Mouse (Mus musculus) forebrain, postnatal 0 days (tissue): ENCODE data around the gene Cd5. TPM values are rescaled to one million over a fixed set of nuclear protein-coding genes. Genes with fewer than 3 reads are reported as not detected.

Source experiments
- ATAC-seq: fragments of 200-750 bp; cut with Nextera tagmentation; 2 replicates; pipeline ENCODE4 v1.8.0; 2017; ENCODE audit warnings: mild to moderate bottlenecking, moderate library complexity
- DNase-seq: peaks from one replicate; pipeline ENCODE4 v3.0.0-alpha.2; 2015
- H3K27ac ChIP-seq: fragments of 300-500 bp; sonication (generic); 2 replicates; pipeline ENCODE4 v1.5.1; 2014; ENCODE audit warnings: low read depth, mild to moderate bottlenecking, antibody characterized with exemption, low read length, moderate library complexity, mixed read lengths
- H3K27me3 ChIP-seq: fragments of 300-500 bp; sonication (generic); 2 replicates; pipeline ENCODE4 v1.6.1; 2014; ENCODE audit warnings: mild to moderate bottlenecking, low read length, mixed read lengths; ENCODE audit not compliant: insufficient read depth
- H3K36me3 ChIP-seq: fragments of 300-500 bp; sonication (generic); 2 replicates; pipeline ENCODE4 v1.6.1; 2014; ENCODE audit warnings: mild to moderate bottlenecking, moderate library complexity; ENCODE audit not compliant: insufficient read depth
- H3K4me1 ChIP-seq: fragments of 300-500 bp; sonication (generic); 2 replicates; pipeline ENCODE4 v1.6.1; 2014; ENCODE audit warnings: antibody characterized with exemption; ENCODE audit not compliant: insufficient read depth
- H3K4me2 ChIP-seq: fragments of 300-500 bp; sonication (generic); 2 replicates; pipeline ENCODE4 v1.6.1; 2014; ENCODE audit warnings: low read depth, mild to moderate bottlenecking, moderate library complexity
- H3K4me3 ChIP-seq: fragments of 300-500 bp; sonication (generic); 2 replicates; pipeline ENCODE4 v1.5.1; 2014; ENCODE audit warnings: low read depth, low read length, mixed read lengths
- H3K9ac ChIP-seq: fragments of 300-500 bp; sonication (generic); 2 replicates; pipeline ENCODE4 v1.6.1; 2014; ENCODE audit warnings: mild to moderate bottlenecking
- H3K9me3 ChIP-seq: fragments of 300-500 bp; sonication (generic); 2 replicates; pipeline ENCODE4 v1.6.1; 2016; ENCODE audit warnings: low read length
- CTCF ChIP-seq: sonication (generic); IDR thresholded peaks from 2 replicates; pipeline ENCODE4 v1.5.1; 2016; ENCODE audit warnings: antibody characterized with exemption, control low read depth, low read depth
- WGBS: fragments of 180-500 bp; shearing (Covaris S2); extraction: QIAGEN DNeasy Blood & Tissue Kit; methylation state at CpG from one replicate; pipeline ENCODE4 v1.1.7; 2014; 5-methylcytosine and 5-hydroxymethylcytosine counted together
- polyA plus RNA-seq: library from polyadenylated mRNA; unstranded; fragments of >200 nt; fragmentation: Nextera tagmentation; extraction: Ambion mirVana; gene quantifications from 2 replicates; pipeline ENCODE4 v1.2.1, GENCODE M21; 2015
- total RNA-seq: library from RNA; depleted of rRNA; stranded (reverse); fragments of >200 nt; gene quantifications from 2 replicates; pipeline ENCODE4 v1.2.3, GENCODE M21; 2014

Gene Cd5
- total and polyA plus RNA-seq, 2 experiments from 2014 or later = 0.10 to 0.52 TPM

DNA sequence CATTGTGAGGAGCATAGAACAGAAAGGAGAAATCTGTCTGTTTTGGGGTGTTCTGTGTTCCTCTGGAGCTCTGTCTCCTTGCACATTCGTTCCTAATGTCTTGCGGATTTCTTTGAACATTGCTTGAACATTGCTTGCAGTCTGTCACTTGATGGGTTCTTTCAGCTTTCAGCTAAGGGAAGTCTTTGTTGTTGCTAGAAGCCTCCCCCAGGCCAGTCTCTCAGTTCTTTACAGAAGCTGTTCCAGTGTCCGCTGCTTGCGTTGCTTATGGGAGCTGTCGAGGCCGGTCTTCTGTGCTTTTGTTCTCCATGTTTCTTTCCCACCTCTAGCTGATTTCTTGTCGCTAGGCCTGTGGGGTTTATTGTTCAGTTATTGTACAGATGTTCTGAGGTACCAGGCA, 43.0 kb downstream of the Cd5 start:
- peak; percentile 32 for ATAC-seq
- H3K9ac ChIP-seq = 0 out of 2 replicates have a peak overlapping the region, but pooled peaks have one; percentile 18
- 18% methylated on average over 7 of the region's 7 CpGs for WGBS

DNA sequence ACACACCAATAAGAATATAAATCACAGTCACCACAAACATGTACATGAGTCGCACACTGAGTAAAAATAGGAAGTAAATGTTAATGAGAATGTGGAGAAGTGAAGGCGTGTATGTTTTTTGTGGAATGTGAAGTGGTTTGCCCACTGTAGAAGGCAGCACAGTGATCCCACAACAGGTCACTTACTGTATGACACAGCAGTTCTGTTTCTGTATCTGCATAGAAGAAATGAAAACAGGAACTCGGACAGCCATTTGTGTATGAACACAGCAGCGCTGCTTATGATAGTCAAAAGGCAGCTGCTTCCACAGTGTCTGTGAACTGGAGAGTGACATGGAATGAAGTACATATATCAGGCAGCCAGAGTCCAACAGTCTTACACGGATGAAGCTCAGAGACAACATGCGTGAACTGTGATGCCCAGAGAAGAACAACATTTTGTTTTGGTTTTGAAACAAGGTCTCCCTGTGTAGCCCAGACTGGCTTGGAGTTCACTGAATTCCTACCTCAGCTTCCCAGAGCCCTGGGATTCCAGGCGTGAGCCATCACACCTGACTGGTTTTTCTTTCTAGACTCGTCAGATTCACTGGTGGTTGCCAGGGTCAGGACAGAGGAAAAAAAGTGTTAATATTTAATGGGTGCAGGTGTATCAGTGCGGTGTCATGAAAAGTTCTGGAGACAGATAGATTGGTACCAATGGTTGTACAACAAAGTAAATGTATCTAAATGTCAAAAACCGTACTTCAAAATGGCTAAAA, 44.7 kb downstream of the Cd5 start:
- H3K9me3 ChIP-seq = no peaks in the 10 kb centered on the region
- DNase-seq (no peak), ATAC-seq (no peak)
- no peak overlapping the region for H3K27ac ChIP-seq
- TF ChIP-seq CTCF = no peak
- H3K36me3 ChIP-seq = 0 out of 2 replicates have a peak, but pooled peaks cover 5% of the 10 kb centered on the region
- no peak overlapping the region for H3K4me3 ChIP-seq
- H3K4me2 ChIP-seq = no peak overlapping the region
- H3K27me3 ChIP-seq = no peaks in the 10 kb centered on the region
- H3K9ac ChIP-seq = no peak overlapping the region
- 86% methylated on average over 10 of the region's 10 CpGs for WGBS
- peaks cover 21% of the 10 kb centered on the region for H3K4me1 ChIP-seq

More for the DNA sequence above, 43.0 kb downstream of the Cd5 start:
- TF ChIP-seq CTCF = no peak
- Histone ChIP-seq H3K27ac (peak overlapping the region; percentile 54), H3K4me1 (peaks cover 20% of the 10 kb centered on the region), H3K4me2 (peak overlapping the region; percentile 8; the same call in 1 of the 2 replicates), H3K9me3 (no peaks in the 10 kb centered on the region), H3K36me3 (0 out of 2 replicates have a peak, but pooled peaks cover 5% of the 10 kb centered on the region), H3K27me3 (no peaks in the 10 kb centered on the region), H3K4me3 (no peak overlapping the region)
- DNase-seq = no peak

DNA sequence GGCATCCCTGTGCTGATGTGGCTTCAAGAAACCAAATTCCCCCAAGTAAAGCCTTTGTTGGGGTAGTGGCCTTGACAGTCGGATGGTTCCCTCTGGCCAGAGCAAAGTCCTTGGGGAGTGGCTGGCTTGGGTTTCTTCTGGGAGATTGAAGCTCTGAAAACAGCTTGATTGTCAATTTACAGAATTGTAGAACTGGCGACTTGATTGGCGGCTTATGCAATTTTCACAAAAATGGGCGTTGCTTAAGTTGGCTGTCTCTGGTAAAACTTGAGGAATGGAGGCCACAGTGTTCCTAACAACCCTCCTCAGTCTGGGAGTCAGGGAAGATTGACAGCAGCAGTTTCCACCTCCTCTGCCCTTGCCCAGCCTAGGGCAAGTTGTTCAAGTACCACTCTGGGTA, 46.4 kb downstream of the Cd5 start:
- Histone ChIP-seq H3K36me3 (0 out of 2 replicates have a peak, but pooled peaks cover 5% of the 10 kb centered on the region), H3K4me1 (peaks cover 21% of the 10 kb centered on the region), H3K9ac (no peak overlapping the region), H3K4me3 (no peak overlapping the region), H3K9me3 (no peaks in the 10 kb centered on the region), H3K27ac (no peak overlapping the region), H3K27me3 (no peaks in the 10 kb centered on the region), H3K4me2 (no peak overlapping the region)
- 83% methylated on average over 4 of the region's 4 CpGs for WGBS
- no peak for TF ChIP-seq CTCF
- DNase-seq (no peak), ATAC-seq (no peak)

- no peak for DNase-seq
- no peak for TF ChIP-seq CTCF
- Histone ChIP-seq H3K36me3 (0 out of 2 replicates have a peak, but pooled peaks cover 5% of the 10 kb centered on the region), H3K27me3 (no peaks in the 10 kb centered on the region), H3K4me1 (peaks cover 21% of the 10 kb centered on the region), H3K9me3 (no peaks in the 10 kb centered on the region), H3K9ac (no peak overlapping the region), H3K4me3 (no peak overlapping the region), H3K4me2 (no peak overlapping the region), H3K27ac (no peak overlapping the region)
- no peak for ATAC-seq
- WGBS = 77% methylated on average over 3 of the region's 3 CpGs
Observed at GRCm38 (mm10) chr19:10691660-10692059, 47.1 kb downstream of the Cd5 start.

- H3K27me3 ChIP-seq = no peaks in the 10 kb centered on the region
- H3K4me3 ChIP-seq = no peak overlapping the region
- no peaks in the 10 kb centered on the region for H3K9me3 ChIP-seq
- 0 out of 2 replicates have a peak, but pooled peaks cover 5% of the 10 kb centered on the region for H3K36me3 ChIP-seq
- H3K27ac ChIP-seq = no peak overlapping the region
- H3K4me2 ChIP-seq = no peak overlapping the region
- no peak for TF ChIP-seq CTCF
- WGBS = 94% methylated on average over 4 of the region's 4 CpGs
- DNase-seq (no peak), ATAC-seq (no peak)
- no peak overlapping the region for H3K9ac ChIP-seq
- H3K4me1 ChIP-seq = peaks cover 21% of the 10 kb centered on the region
Observed at GRCm38 (mm10) chr19:10691121-10691520, 47.7 kb downstream of the Cd5 start.

GRCm38 (mm10) chr19:10690336-10690735, 48.5 kb downstream of the Cd5 start:
- Histone ChIP-seq H3K9me3 (no peaks in the 10 kb centered on the region), H3K36me3 (0 out of 2 replicates have a peak, but pooled peaks cover 5% of the 10 kb centered on the region), H3K4me1 (peaks cover 13% of the 10 kb centered on the region), H3K27ac (peak overlapping the region; percentile 98), H3K9ac (peak overlapping the region; percentile 95; the same call in 1 of the 2 replicates), H3K4me2 (peak overlapping the region; percentile 84), H3K4me3 (peak overlapping the region; percentile 83; the same call in 1 of the 2 replicates), H3K27me3 (no peaks in the 10 kb centered on the region)
- ATAC-seq (no peak), DNase-seq (no peak)
- no peak for TF ChIP-seq CTCF
- WGBS = 70% methylated on average over 3 of the region's 3 CpGs
